Mouse (Mus musculus) mouse embryonic stem cell (cell line): ENCODE data around the gene Pfdn6.

Experiments used
- in situ Hi-C, 2 experiments: fragments of 300-500 bp; cut with MboI; formaldehyde crosslinking; loops; 1 replicate in 1 of 2; 3 replicates in 1 of 2; pipeline ENCODE4 v1.14.3; 2019 to 2020; ENCODE audit warnings: low sequenced_read_pairs in 2 of 2, low pct_unique_long_range_greater_than_20kb in 1 of 2, mixed read lengths in 1 of 2; ENCODE audit not compliant: unreplicated experiment in 1 of 2

Gene Pfdn6

GRCm38 (mm10) chr17:33920282-33921097, 19.7 kb downstream of the Pfdn6 start:
- in situ Hi-C loops: no loop called here

GRCm38 (mm10) chr17:33919351-33920281, 20.5 kb downstream of the Pfdn6 start:
- in situ Hi-C loops: no loop called here

GRCm38 (mm10) chr17:33918293-33919203, 21.6 kb downstream of the Pfdn6 start:
- in situ Hi-C loops: no loop called here

GRCm38 (mm10) chr17:33917656-33918292, 22.4 kb downstream of the Pfdn6 start:
- in situ Hi-C loops: no loop called here

GRCm38 (mm10) chr17:33916847-33917655, 23.1 kb downstream of the Pfdn6 start:
- in situ Hi-C loops: no loop called here

- in situ Hi-C loops: no loop called here
Measured at GRCm38 (mm10) chr17:33916294-33916693, 23.8 kb downstream of the Pfdn6 start.

GRCm38 (mm10) chr17:33915671-33916250, 24.4 kb downstream of the Pfdn6 start, which contains the start of the genes Tapbp and Zbtb22:
TSS of gene Tapbp (plus strand) at chr17:33915899.
TSS of gene Zbtb22 (plus strand) at chr17:33915904.
- in situ Hi-C loops: no loop called here

- in situ Hi-C loops: no loop called here
Measured at GRCm38 (mm10) chr17:33914969-33915391, 25.2 kb downstream of the Pfdn6 start.

GRCm38 (mm10) chr17:33913905-33914304, 26.2 kb downstream of the Pfdn6 start:
- in situ Hi-C loops: no loop called here

GRCm38 (mm10) chr17:33913264-33913663, 26.9 kb downstream of the Pfdn6 start:
- in situ Hi-C loops: no loop called here

- in situ Hi-C loops: no loop called here
Measured at GRCm38 (mm10) chr17:33911813-33912414, 28.2 kb downstream of the Pfdn6 start.

GRCm38 (mm10) chr17:33911052-33911812, 28.9 kb downstream of the Pfdn6 start:
- in situ Hi-C loops: no loop called here

GRCm38 (mm10) chr17:33910346-33911051, 29.6 kb downstream of the Pfdn6 start:
- in situ Hi-C loops: no loop called here

- in situ Hi-C loops: no loop called here
Measured at GRCm38 (mm10) chr17:33909869-33910250, 30.3 kb downstream of the Pfdn6 start.
